Mouse (Mus musculus) hematopoietic stem cell, adult 5-6 weeks (primary cell): ENCODE measurements around the gene B630019K06Rik. TPM values are rescaled to one million over a fixed set of nuclear protein-coding genes. Genes with fewer than 3 reads are reported as not detected.

Experiments
- total RNA-seq: library from RNA; stranded (forward); fragments of 172-1452, 232-1000 nt; gene quantifications from 2 replicates; pipeline ENCODE4 v1.2.3, GENCODE M21; 2017

B630019K06Rik gene
- total RNA-seq, 1 experiment from 2014 or later: 2.8 TPM

Other genes with a start within 250 kb of the B630019K06Rik start
- not detected in 2 replicates for gene Ssxb8, start 201.5 kb upstream of the B630019K06Rik start, total RNA-seq
- gene Ssx9, start 143.9 kb upstream of the B630019K06Rik start, total RNA-seq: not detected in 2 replicates
- not detected in 2 replicates for gene Ssxb5, start 88.7 kb upstream of the B630019K06Rik start, total RNA-seq
- gene Gm6592, start 48.4 kb upstream of the B630019K06Rik start, total RNA-seq: not detected in 2 replicates
- gene Gm5751, start 18.1 kb upstream of the B630019K06Rik start, total RNA-seq: not detected in 2 replicates
- not detected in 2 replicates for gene Fthl17b, start 70.6 kb downstream of the B630019K06Rik start, total RNA-seq
- not detected in 2 replicates for gene Fthl17c, start 84.2 kb downstream of the B630019K06Rik start, total RNA-seq
- not detected in 2 replicates for gene Fthl17d, start 94.4 kb downstream of the B630019K06Rik start, total RNA-seq
- gene Fthl17e, start 141.1 kb downstream of the B630019K06Rik start, total RNA-seq: not detected in 2 replicates
- gene Fthl17f, start 170.6 kb downstream of the B630019K06Rik start, total RNA-seq: not detected in 2 replicates
- gene 4930402K13Rik, start 212.2 kb downstream of the B630019K06Rik start, total RNA-seq: not detected in 2 replicates